Mouse (Mus musculus): ENCODE data around the gene Ttc28. TPM values are rescaled to one million over a fixed set of nuclear protein-coding genes. Genes with fewer than 3 reads are reported as not detected.
A peak's percentile ranks its signal among the peaks of the same experiment; 100 is the strongest.

Gene Ttc28
- polyA plus RNA-seq, 1 experiment from 2014 or later: 2.3 TPM

- no peak for DNase-seq (ENCODE audit: low spot score)
Measured at GRCm38 (mm10) chr5:111007136-111007500, 127.5 kb downstream of the Ttc28 start.

GRCm38 (mm10) chr5:111007900-111008299 is 128.3 kb downstream of the Ttc28 start:
- no peak for DNase-seq (ENCODE audit: low spot score)

- no peak for DNase-seq (ENCODE audit: low spot score)
Measured at GRCm38 (mm10) chr5:111008431-111008830, 128.8 kb downstream of the Ttc28 start.

GRCm38 (mm10) chr5:111011271-111011670 is 131.7 kb downstream of the Ttc28 start:
- no peak for DNase-seq (ENCODE audit: low spot score)

DNA sequence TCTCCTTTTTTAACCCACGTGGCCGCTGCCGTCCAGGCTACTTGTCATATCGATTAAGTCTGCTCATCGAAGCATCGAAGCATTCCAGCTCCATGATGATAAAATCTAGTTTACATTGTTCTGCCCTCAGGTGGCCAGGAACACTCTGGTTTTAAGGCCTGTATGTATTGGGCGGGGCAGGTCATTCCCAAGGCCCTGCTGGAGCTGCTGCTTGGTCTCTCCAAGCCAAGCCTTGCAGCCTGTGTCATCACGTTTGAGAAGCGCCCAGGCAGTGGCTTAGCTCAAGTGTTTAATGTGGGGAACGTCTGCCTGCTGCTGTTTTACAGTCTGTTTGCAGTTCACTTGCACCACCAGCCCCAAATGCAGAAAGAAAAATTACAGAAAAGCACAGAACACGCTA is 132.5 kb downstream of the Ttc28 start:
- no peak for DNase-seq (ENCODE audit: low spot score)

- DNase-seq (ENCODE audit: low spot score): no peak
Measured at GRCm38 (mm10) chr5:111012587-111012986, 133.0 kb downstream of the Ttc28 start.

DNA sequence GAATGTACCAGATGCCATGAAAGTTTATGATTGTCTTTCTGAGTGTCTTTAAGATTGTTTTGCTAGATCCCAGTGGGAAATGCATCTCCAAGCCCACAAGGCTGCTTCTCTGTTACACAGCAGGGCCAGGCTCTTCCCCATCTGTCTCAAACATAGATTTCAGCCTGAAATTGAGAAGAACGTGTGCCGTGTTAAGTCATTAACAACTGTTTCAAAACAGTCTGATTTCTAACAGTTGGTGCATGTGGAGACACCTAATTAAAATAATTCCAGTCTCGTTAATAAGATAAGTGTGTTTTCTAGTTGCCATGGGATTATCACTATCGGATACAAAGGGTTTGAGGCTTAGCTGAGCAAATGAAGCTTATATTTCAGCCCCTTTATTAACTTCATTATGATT is 135.4 kb downstream of the Ttc28 start:
- DNase-seq (ENCODE audit: low spot score): no peak

DNA sequence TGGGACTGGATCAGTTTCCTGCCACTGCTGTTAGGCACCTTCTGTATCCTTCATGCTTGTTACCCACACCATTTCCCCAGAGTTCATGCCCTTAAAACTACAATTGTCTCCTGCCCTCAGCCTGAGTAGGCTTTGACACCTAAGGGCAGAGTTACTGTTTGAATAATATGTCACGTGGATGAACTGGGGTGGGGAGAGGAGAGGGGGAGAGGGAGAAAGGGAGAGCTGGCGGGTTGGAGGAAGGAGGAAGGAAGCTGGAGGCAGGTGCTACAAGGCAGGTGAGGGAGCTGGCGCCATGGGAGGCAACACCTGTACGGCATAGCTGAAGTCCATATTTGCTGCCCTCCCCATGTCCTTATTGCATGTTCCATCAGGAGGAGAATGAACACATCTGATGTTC is 137.7 kb downstream of the Ttc28 start:
- no peak for DNase-seq (ENCODE audit: low spot score)

DNA sequence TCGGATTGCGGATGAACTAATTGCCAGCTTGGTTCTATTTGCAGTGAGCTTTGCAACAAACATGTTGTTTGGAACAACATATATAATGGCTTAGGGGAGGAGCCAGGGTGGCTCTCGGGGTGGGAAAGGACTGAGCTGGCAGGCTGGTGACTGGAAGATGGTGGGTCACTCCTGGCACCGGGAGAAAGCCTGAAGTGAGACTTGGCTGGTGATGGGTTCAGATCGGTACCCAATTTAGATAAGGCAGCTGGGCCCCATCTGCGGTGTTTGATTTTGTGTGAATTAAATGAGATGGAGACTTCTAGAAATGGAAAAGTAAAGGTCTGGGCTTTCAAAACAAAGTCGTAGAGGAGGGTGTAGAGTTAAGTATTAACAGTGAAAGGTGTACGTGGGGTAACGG is 142.7 kb downstream of the Ttc28 start:
- DNase-seq (ENCODE audit: low spot score): no peak

GRCm38 (mm10) chr5:111022940-111023339 is 143.3 kb downstream of the Ttc28 start:
- no peak for DNase-seq (ENCODE audit: low spot score)

- no peak for DNase-seq (ENCODE audit: low spot score)
Measured at GRCm38 (mm10) chr5:111024621-111025020, 145.0 kb downstream of the Ttc28 start.

GRCm38 (mm10) chr5:111025476-111025875 is 145.9 kb downstream of the Ttc28 start:
- DNase-seq (ENCODE audit: low spot score): peak; percentile 42

DNA sequence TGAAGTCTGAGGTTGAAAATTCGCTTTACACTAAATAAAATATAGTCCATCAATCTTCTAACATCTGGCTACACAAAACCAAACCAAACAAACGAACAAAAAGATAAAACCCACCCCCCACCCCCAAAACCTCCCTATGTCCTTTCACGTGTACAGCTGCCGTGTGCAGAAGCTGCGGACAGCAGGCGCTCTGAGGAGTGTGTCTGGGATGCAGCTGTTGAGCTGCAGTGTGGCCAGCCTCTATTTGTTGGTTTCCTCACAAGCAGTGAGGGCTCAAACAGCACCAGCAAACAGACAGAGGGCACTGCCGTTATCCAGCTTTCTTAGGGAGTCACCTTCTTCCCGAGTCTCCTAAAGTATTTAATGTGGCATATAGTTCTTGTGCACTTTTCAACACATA is 146.6 kb downstream of the Ttc28 start:
- peak; percentile 6 for DNase-seq (ENCODE audit: low spot score)

- DNase-seq (ENCODE audit: low spot score): no peak
Measured at GRCm38 (mm10) chr5:111028340-111028739, 148.7 kb downstream of the Ttc28 start.

- no peak for DNase-seq (ENCODE audit: low spot score)
Measured at GRCm38 (mm10) chr5:111028952-111029351, 149.3 kb downstream of the Ttc28 start.

GRCm38 (mm10) chr5:111032687-111033295 is 153.2 kb downstream of the Ttc28 start:
- DNase-seq (ENCODE audit: low spot score): no peak

DNA sequence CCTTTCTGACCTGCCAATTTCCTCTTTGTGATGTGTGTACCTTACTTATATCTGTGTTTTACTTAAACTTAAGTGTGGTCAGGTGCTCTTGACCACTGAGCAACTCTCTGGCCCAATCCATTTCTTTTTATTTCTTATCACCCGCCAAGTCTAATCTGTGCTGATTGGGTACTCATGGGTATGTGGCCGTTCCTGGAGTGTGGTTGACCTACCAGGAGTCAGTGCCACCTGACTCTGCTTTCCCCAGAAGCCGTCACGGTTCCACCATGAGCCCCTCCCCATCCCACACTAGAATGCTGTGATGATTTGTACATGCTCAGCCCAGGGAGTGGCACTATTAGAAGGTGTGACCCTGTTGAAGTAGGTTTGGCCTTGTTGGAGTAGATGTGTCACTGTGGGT is 153.9 kb downstream of the Ttc28 start:
- DNase-seq (ENCODE audit: low spot score): no peak

DNA sequence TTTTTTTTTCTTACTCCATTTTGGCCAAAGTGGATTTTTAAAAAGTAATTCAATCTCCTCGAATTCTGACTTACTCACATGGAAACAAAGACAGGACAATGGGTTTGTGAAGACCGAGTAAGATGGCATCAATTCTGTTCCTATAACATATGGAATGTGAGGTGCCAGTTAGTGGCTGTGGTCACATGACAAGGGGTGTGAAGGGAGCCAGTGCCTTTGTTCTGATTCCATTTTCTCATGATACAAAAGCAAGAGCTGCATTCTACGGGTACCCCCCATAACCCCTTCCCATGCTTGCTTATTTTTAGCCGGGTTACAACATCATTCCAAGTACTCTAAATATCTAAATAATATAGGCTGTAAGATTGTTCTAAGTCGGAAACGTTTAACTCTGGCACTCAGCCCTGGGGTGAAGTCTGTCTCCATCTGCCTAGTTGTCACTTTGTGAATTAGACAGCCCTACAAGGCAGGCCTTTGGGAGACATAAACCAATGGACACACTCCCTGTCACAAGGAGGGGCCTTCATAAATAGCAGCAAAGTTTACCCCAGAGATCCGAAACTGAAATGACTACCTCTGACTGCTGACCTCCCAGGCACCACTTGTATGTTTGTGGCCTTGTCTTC is 157.6 kb downstream of the Ttc28 start:
- DNase-seq (ENCODE audit: low spot score): no peak

- DNase-seq (ENCODE audit: low spot score): no peak
Measured at GRCm38 (mm10) chr5:111039771-111040170, 160.2 kb downstream of the Ttc28 start.

GRCm38 (mm10) chr5:111041952-111042351 is 162.3 kb downstream of the Ttc28 start:
- DNase-seq (ENCODE audit: low spot score): no peak

GRCm38 (mm10) chr5:111044193-111044592 is 164.6 kb downstream of the Ttc28 start:
- no peak for DNase-seq (ENCODE audit: low spot score)

- DNase-seq (ENCODE audit: low spot score): no peak
Measured at GRCm38 (mm10) chr5:111046359-111046758, 166.8 kb downstream of the Ttc28 start.

- no peak for DNase-seq (ENCODE audit: low spot score)
Measured at GRCm38 (mm10) chr5:111046841-111047476, 167.4 kb downstream of the Ttc28 start.
